Mouse (Mus musculus) embryonic fibroblast, embryonic 13.5 days (primary cell): Measurements from ENCODE around the gene Lrrc4b.

Experiments
- CTCF ChIP-seq: IDR thresholded peaks from 2 replicates; pipeline ENCODE4 v1.5.1; 2011; ENCODE audit warnings: mild to moderate bottlenecking, control low read depth, low read length, moderate library complexity, borderline replicate concordance; ENCODE audit not compliant: insufficient read depth
- POLR2A ChIP-seq: IDR thresholded peaks from 2 replicates; pipeline ENCODE4 v1.6.1; 2011; ENCODE audit warnings: low read depth, mild to moderate bottlenecking, control low read depth, low read length, moderate library complexity

DNA sequence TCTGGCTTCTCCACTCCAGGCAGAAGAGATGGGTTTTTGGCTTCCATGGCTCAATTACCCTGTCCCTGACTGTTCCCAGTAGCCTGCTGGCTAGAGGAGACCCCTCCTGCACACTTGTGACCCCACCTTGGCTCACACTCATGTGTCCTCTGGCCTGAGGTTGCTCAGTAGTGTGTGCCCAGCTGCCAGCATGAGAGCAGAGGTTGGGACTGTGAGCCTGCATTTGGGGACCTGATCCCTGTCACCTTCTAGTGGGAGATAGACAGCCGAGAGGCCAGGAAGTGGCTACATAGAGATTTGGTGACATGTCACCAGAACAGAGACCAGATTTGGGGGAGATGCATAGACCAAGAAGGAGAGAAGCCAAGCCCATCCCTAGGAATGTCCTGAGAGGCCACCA lies 8.4 kb downstream of the Lrrc4b start:
- TF ChIP-seq CTCF = no peak
- no peak for TF ChIP-seq POLR2A
